Mouse (Mus musculus): ENCODE measurements at regions not wholly inside any gene's neighbourhood (a gene's known extent, or its start where the extent isn't known, plus 50 kb on each side); places are given as distances from the start of the nearest gene placed in this dataset.

GRCm38 (mm10) chr11:112718547-112718946 lies 63.5 kb upstream of the Sox9 start:
- Histone ChIP-seq H3K4me3 (replicated peaks) (no peak overlapping the region), H3K27ac (no peak overlapping the region), H3K27me3 (no peaks in the 10 kb centered on the region), H3K9ac (no peak overlapping the region), H3K4me1 (no peaks in the 10 kb centered on the region), H3K9me3 (replicated peaks) (no peaks in the 10 kb centered on the region), H3K36me3 (no peaks in the 10 kb centered on the region), H3K4me2 (no peak overlapping the region)
- 83% methylated on average over 2 of the region's 2 CpGs for WGBS
- no peak for ATAC-seq (replicated peaks; ENCODE audit: low FRiP score)

- Histone ChIP-seq H3K4me3 (replicated peaks) (no peak overlapping the region), H3K4me1 (no peaks in the 10 kb centered on the region), H3K9ac (no peak overlapping the region), H3K27me3 (no peaks in the 10 kb centered on the region), H3K9me3 (replicated peaks) (no peaks in the 10 kb centered on the region), H3K4me2 (no peak overlapping the region), H3K36me3 (no peaks in the 10 kb centered on the region), H3K27ac (no peak overlapping the region)
- peak; percentile 40; the same call in 1 of the 2 replicates for ATAC-seq (replicated peaks; ENCODE audit: low FRiP score)
- WGBS: 43% methylated on average over 4 of the region's 4 CpGs
Measured at GRCm38 (mm10) chr11:112720652-112721051, 61.4 kb upstream of the Sox9 start.

GRCm38 (mm10) chr11:112722936-112723335 lies 59.1 kb upstream of the Sox9 start:
- no peak for ATAC-seq (replicated peaks; ENCODE audit: low FRiP score)
- H3K27me3 ChIP-seq: no peaks in the 10 kb centered on the region

GRCm38 (mm10) chr11:112728154-112728952 lies 53.7 kb upstream of the Sox9 start:
- Histone ChIP-seq H3K9ac (no peak overlapping the region), H3K4me3 (replicated peaks) (no peak overlapping the region), H3K27ac (no peak overlapping the region), H3K4me2 (no peak overlapping the region), H3K9me3 (replicated peaks) (no peaks in the 10 kb centered on the region), H3K36me3 (no peaks in the 10 kb centered on the region), H3K27me3 (no peaks in the 10 kb centered on the region), H3K4me1 (0 out of 2 replicates have a peak, but pooled peaks cover 5% of the 10 kb centered on the region)
- no peak for ATAC-seq (replicated peaks; ENCODE audit: low FRiP score)
- 43% methylated on average over 15 of the region's 15 CpGs for WGBS

More at GRCm38 (mm10) chr11:112722936-112723335, 59.1 kb upstream of the Sox9 start:
- H3K36me3 ChIP-seq: no peaks in the 10 kb centered on the region
- no peaks in the 10 kb centered on the region for H3K9me3 ChIP-seq (replicated peaks)
- no peak overlapping the region for H3K9ac ChIP-seq
- 29% methylated on average over 4 of the region's 4 CpGs for WGBS
- H3K27ac ChIP-seq: no peak overlapping the region
- H3K4me1 ChIP-seq: no peaks in the 10 kb centered on the region
- no peak overlapping the region for H3K4me3 ChIP-seq (replicated peaks)
- H3K4me2 ChIP-seq: no peak overlapping the region
